Mouse (Mus musculus) midbrain, embryonic 16.5 days (tissue): ENCODE data around the gene Gltp. TPM values are rescaled to one million over a fixed set of nuclear protein-coding genes. Genes with fewer than 3 reads are reported as not detected.

Experiments used
- ATAC-seq: fragments of 200-750 bp; cut with Nextera tagmentation; 2 replicates; pipeline ENCODE4 v1.8.0; 2017; ENCODE audit warnings: moderate TSS enrichment
- H3K27ac ChIP-seq: fragments of 300-500 bp; sonication (generic); 2 replicates; pipeline ENCODE4 v1.5.1; 2014; ENCODE audit warnings: mild to moderate bottlenecking, low read length, mixed read lengths
- H3K27me3 ChIP-seq: fragments of 300-500 bp; sonication (generic); 2 replicates; pipeline ENCODE4 v1.6.1; 2014; ENCODE audit warnings: low read depth, low read length, mixed read lengths; ENCODE audit not compliant: control insufficient read depth, insufficient read depth
- H3K36me3 ChIP-seq: fragments of 300-500 bp; sonication (generic); 2 replicates; pipeline ENCODE4 v1.6.1; 2014; ENCODE audit warnings: mild to moderate bottlenecking, low read length, moderate library complexity, mixed read lengths; ENCODE audit not compliant: control insufficient read depth, insufficient read depth
- H3K4me1 ChIP-seq: fragments of 300-500 bp; sonication (generic); 2 replicates; pipeline ENCODE4 v1.6.1; 2014; ENCODE audit warnings: mild to moderate bottlenecking, low read length, mixed read lengths; ENCODE audit not compliant: control insufficient read depth, insufficient read depth
- H3K4me2 ChIP-seq: fragments of 300-500 bp; sonication (generic); 2 replicates; pipeline ENCODE4 v1.6.1; 2014; ENCODE audit warnings: mild to moderate bottlenecking, low read length, mixed read lengths
- H3K4me3 ChIP-seq: fragments of 300-500 bp; sonication (generic); 2 replicates; pipeline ENCODE4 v1.5.1; 2014; ENCODE audit warnings: low read depth, mild to moderate bottlenecking, low read length, moderate library complexity, mixed read lengths
- H3K9ac ChIP-seq: fragments of 300-500 bp; sonication (generic); 2 replicates; pipeline ENCODE4 v1.6.1; 2014; ENCODE audit warnings: low read depth, low read length, mixed read lengths
- H3K9me3 ChIP-seq: fragments of 300-500 bp; sonication (generic); replicated peaks from 2 replicates; pipeline ENCODE4 v1.6.1; 2014; ENCODE audit warnings: mild to moderate bottlenecking, low read length, mixed read lengths; ENCODE audit not compliant: control insufficient read depth, poor library complexity, severe bottlenecking
- WGBS: fragments of 180-500 bp; shearing (Covaris S2); extraction: QIAGEN DNeasy Blood & Tissue Kit; methylation state at CpG from one replicate; pipeline ENCODE4 v1.1.7; 2014; 5-methylcytosine and 5-hydroxymethylcytosine counted together
- polyA plus RNA-seq: library from polyadenylated mRNA; unstranded; fragments of >200 nt; fragmentation: Nextera tagmentation; extraction: Ambion mirVana; gene quantifications from 2 replicates; pipeline ENCODE4 v1.2.1, GENCODE M21; 2015

Gene Gltp
- polyA plus RNA-seq, 1 experiment from 2014 or later = 39.4 TPM

DNA sequence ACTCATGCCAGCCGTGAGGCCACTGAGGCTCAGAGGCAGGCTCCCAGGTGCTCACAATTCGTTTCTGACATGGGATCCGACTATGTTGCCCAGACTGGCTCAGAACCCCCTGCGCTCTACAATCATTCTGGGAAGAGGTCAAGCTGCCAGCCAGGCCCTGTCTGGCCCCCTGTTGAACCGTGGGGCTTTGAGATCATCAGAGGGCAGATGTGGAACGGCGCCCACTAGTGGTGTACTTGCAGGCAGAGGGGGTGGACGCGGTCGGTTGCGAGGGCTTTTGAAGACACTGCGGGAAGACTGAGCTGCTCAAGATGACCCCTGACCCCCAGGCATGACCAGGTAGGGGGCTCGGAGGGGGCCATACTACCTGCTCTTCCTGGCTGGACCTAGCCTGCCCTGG is 17.7 kb downstream of the Gltp start:
- H3K4me2 ChIP-seq = no peak overlapping the region
- WGBS = 91% methylated on average over 13 of the region's 13 CpGs
- H3K4me3 ChIP-seq = no peak overlapping the region
- H3K27ac ChIP-seq = no peak overlapping the region
- H3K9ac ChIP-seq = no peak overlapping the region
- no peak for ATAC-seq
- H3K4me1 ChIP-seq = no peaks in the 10 kb centered on the region
- H3K36me3 ChIP-seq = peaks cover 13% of the 10 kb centered on the region
- H3K27me3 ChIP-seq = no peaks in the 10 kb centered on the region
- no peaks in the 10 kb centered on the region for H3K9me3 ChIP-seq

DNA sequence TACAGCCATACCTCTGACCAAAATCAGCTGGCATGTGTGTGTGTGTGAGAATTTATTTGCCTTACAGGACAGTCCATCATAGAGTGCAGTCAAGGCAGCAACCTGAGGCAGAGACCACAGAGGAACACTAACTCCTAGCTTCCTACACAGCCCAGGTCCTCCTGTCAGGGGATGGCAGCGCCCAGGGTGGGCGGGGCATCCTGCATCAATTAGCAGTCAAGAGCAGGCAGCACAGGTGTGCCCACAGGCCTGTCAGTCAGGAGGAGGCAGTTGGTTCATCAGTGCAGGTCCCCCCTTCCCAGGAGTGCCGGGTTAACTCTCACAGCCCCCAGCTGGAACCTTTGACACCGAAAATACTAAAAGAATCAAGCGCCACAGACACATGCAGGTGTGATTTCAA is 21.8 kb downstream of the Gltp start:
- Histone ChIP-seq H3K9ac (no peak overlapping the region), H3K4me3 (no peak overlapping the region), H3K9me3 (no peaks in the 10 kb centered on the region), H3K27ac (no peak overlapping the region), H3K27me3 (no peaks in the 10 kb centered on the region), H3K36me3 (0 out of 2 replicates have a peak, but pooled peaks cover 3% of the 10 kb centered on the region), H3K4me2 (no peak overlapping the region), H3K4me1 (peaks cover 6% of the 10 kb centered on the region; the same call in 1 of the 2 replicates)
- WGBS = 93% methylated on average over 5 of the region's 5 CpGs
- no peak for ATAC-seq

- WGBS = 3% methylated on average over 36 of the region's 36 CpGs
- H3K9me3 ChIP-seq = no peaks in the 10 kb centered on the region
- peaks cover 6% of the 10 kb centered on the region; the same call in 1 of the 2 replicates for H3K4me1 ChIP-seq
- 0 out of 2 replicates have a peak overlapping the region, but pooled peaks have one; percentile 3 for H3K9ac ChIP-seq
- peak; percentile 91 for ATAC-seq
- no peaks in the 10 kb centered on the region for H3K27me3 ChIP-seq
- no peak overlapping the region for H3K27ac ChIP-seq
- H3K4me2 ChIP-seq = peak overlapping the region; percentile 63
- peak overlapping the region; percentile 29; the same call in 1 of the 2 replicates for H3K4me3 ChIP-seq
- no peaks in the 10 kb centered on the region for H3K36me3 ChIP-seq
These were observed 23.4 kb downstream of the Gltp start for GRCm38 (mm10) chr5:114667228-114667856.

DNA sequence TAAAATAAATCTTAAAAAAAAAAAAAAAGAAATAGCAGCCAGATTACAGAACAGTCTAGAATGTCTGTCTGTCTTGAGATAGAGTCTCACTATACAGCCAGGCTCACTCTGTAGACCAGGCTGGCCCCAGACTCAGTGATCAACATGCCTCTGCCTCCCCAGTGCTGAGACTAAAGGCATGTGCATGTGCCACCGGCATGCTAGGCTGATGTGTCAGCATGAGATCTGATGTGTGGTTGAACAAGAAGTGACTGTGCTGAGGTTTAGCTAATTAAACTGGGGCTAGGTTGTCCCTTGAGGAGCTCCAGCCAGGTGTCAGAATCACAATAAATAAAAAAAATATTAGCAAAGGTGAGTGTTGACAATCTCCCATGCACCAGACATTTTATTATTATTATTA is 24.1 kb downstream of the Gltp start:
- no peaks in the 10 kb centered on the region for H3K9me3 ChIP-seq
- no peaks in the 10 kb centered on the region for H3K36me3 ChIP-seq
- 57% methylated on average over 1 of the region's 1 CpGs for WGBS
- no peak overlapping the region for H3K9ac ChIP-seq
- no peaks in the 10 kb centered on the region for H3K27me3 ChIP-seq
- H3K27ac ChIP-seq = no peak overlapping the region
- no peak overlapping the region for H3K4me2 ChIP-seq
- H3K4me1 ChIP-seq = peaks cover 6% of the 10 kb centered on the region; the same call in 1 of the 2 replicates
- H3K4me3 ChIP-seq = no peak overlapping the region
- ATAC-seq = no peak

- H3K9me3 ChIP-seq = no peaks in the 10 kb centered on the region
- H3K4me2 ChIP-seq = no peak overlapping the region
- no peak overlapping the region for H3K27ac ChIP-seq
- WGBS = 75% methylated on average over 7 of the region's 7 CpGs
- no peak overlapping the region for H3K9ac ChIP-seq
- H3K4me1 ChIP-seq = peaks cover 6% of the 10 kb centered on the region; the same call in 1 of the 2 replicates
- H3K36me3 ChIP-seq = no peaks in the 10 kb centered on the region
- H3K27me3 ChIP-seq = no peaks in the 10 kb centered on the region
- H3K4me3 ChIP-seq = no peak overlapping the region
- no peak for ATAC-seq
These were observed 26.0 kb downstream of the Gltp start for GRCm38 (mm10) chr5:114664750-114665149.

GRCm38 (mm10) chr5:114664139-114664538 is 26.6 kb downstream of the Gltp start:
- Histone ChIP-seq H3K27me3 (peaks cover 2% of the 10 kb centered on the region), H3K36me3 (no peaks in the 10 kb centered on the region), H3K9me3 (no peaks in the 10 kb centered on the region), H3K4me2 (no peak overlapping the region), H3K27ac (no peak overlapping the region), H3K9ac (no peak overlapping the region), H3K4me1 (peaks cover 6% of the 10 kb centered on the region; the same call in 1 of the 2 replicates), H3K4me3 (no peak overlapping the region)
- ATAC-seq = no peak
- WGBS = 88% methylated on average over 4 of the region's 4 CpGs

DNA sequence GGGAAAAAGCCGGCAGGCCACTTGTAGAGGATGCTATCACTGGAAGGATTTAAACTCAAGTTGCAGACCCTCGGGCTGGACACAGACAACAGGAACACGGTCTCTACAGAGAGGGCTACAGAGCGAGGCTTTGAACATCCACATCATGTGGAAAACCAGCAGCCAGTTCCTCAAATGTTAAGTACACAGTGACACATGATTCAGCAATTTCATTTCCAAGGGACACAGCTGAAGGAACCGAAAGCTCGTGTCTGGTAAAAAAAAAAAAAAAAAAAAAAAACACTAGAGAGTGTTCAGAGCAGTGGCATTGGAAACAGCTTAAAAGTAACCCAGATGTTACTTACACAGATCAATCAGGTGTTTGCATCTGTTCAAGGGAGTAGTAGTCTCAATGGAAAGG is 29.8 kb downstream of the Gltp start:
- H3K9me3 ChIP-seq = no peaks in the 10 kb centered on the region
- no peak for ATAC-seq
- H3K4me2 ChIP-seq = no peak overlapping the region
- no peaks in the 10 kb centered on the region for H3K36me3 ChIP-seq
- H3K4me1 ChIP-seq = peaks cover 9% of the 10 kb centered on the region
- H3K27me3 ChIP-seq = peaks cover 31% of the 10 kb centered on the region
- 73% methylated on average over 6 of the region's 6 CpGs for WGBS
- H3K9ac ChIP-seq = no peak overlapping the region
- no peak overlapping the region for H3K27ac ChIP-seq
- H3K4me3 ChIP-seq = no peak overlapping the region

GRCm38 (mm10) chr5:114658255-114658654 is 32.5 kb downstream of the Gltp start, which contains the start of gene Trpv4:
Trpv4 (minus strand) TSS chr5:114658421.
- WGBS = 1% methylated on average over 26 of the region's 47 CpGs
- ATAC-seq = no peak
- peaks cover 35% of the 10 kb centered on the region for H3K27me3 ChIP-seq

DNA sequence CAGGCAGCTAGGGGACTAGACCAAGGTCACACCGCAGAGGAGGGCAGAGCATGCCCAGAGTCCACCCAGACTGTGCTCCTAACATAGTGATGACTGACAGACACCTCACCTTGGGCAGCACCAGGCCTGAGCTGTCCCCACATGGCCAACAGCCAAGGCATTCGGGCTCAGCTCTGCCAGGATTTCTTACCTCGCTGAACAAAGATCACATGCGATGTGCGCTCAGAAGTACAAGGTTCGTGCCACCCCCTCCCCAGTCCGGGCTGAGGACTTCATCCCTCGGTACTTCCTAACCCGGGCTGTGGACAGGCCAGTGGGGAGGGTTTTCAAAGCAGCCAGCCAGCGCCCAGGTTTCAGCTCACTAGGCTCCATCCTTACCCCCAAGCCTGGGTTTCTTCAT is 33.4 kb downstream of the Gltp start:
- no peak overlapping the region for H3K9ac ChIP-seq

More at GRCm38 (mm10) chr5:114658255-114658654, 32.5 kb downstream of the Gltp start, which contains the start of gene Trpv4:
- peak within 1 kb of the TSS; percentile 77 for H3K4me2 ChIP-seq
- no peaks in the 10 kb centered on the region for H3K9me3 ChIP-seq
- H3K27ac ChIP-seq = no peak within 1 kb of the TSS
- peak within 1 kb of the TSS; percentile 43 for H3K4me3 ChIP-seq
- no peaks in the 10 kb centered on the region for H3K36me3 ChIP-seq
- peak within 1 kb of the TSS; percentile 64 for H3K9ac ChIP-seq
- H3K4me1 ChIP-seq = peaks cover 9% of the 10 kb centered on the region

More for the DNA sequence above, 33.4 kb downstream of the Gltp start:
- H3K27me3 ChIP-seq = peaks cover 35% of the 10 kb centered on the region
- H3K27ac ChIP-seq = no peak overlapping the region
- H3K36me3 ChIP-seq = no peaks in the 10 kb centered on the region
- no peak for ATAC-seq
- H3K9me3 ChIP-seq = no peaks in the 10 kb centered on the region
- peaks cover 9% of the 10 kb centered on the region for H3K4me1 ChIP-seq
- no peak overlapping the region for H3K4me3 ChIP-seq
- no peak overlapping the region; the same call in 1 of the 2 replicates for H3K4me2 ChIP-seq
- WGBS = 21% methylated on average over 10 of the region's 10 CpGs
